ENCODE assay signal across 8 mouse cellular contexts in the genomic region with DNA sequence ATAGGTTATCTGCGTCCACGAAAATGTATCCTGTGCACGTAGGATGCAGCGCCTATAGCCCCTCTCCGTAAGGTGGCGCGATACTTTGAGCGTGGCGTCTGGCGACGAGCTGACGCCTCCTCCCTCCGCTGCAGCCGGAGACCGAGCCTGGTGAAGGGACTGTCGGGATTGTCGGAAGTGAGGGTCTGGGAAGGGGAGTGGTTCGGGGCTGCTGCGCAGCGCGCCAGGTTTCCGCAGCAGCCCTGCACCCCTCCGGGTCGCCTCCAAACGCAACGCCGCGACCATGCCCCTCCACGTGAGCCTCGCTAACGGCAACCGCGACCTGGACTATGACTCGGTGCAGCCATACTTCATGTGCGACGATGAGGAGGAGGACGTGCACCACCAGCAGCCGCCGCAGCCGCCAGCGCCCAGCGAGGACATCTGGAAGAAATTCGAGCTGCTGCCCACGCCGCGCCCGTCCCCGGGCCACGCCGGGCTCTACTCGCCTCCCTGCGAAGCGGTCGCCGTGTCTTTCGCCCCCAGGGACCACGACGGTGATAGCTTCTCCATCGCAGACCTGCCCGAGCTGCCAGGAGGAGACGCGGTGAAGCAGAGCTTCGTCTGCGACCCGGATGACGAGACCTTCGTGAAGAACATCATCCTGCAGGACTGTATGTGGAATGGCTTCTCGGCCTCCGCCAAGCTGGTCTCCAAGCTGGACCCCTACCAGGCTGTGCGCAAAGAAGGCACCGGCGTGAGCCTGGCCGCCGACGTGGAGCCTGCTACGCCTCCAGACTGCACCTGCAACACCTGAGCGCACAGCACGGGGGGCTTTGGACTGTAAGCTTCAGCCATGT. TPM values are rescaled to one million over a fixed set of nuclear protein-coding genes. Genes with fewer than 3 reads are reported as not detected.
A peak's percentile ranks its signal among the peaks of the same experiment; 100 is the strongest.
DNase-seq lines count a peak whose midpoint lies in the region; ATAC-seq and TF ChIP-seq lines count a peak whose summit lies in the region.

A gene (plus strand): TSS at position 97 of the 839 bp plus-strand sequence.

- H3K9ac ChIP-seq in hindbrain, embryonic 11.5 days (ENCODE audit: low read depth, low read length) = peak within 1 kb of the TSS; percentile 79
- H3K9ac ChIP-seq in lung, embryonic 14.5 days = peak within 1 kb of the TSS; percentile 73

- peaks cover 4% of the 10 kb centered on the region for H3K27me3 ChIP-seq in Patski
- H3K27me3 ChIP-seq in hindbrain, embryonic 11.5 days (ENCODE audit: control insufficient read depth, insufficient read depth, low read length) = no peaks in the 10 kb centered on the region
- no peaks in the 10 kb centered on the region for H3K27me3 ChIP-seq in lung, embryonic 14.5 days (ENCODE audit: insufficient read depth, low read length)
- H3K27me3 ChIP-seq in thymus, adult 2 months (ENCODE audit: control insufficient read depth, insufficient read depth, low read length) = no peaks in the 10 kb centered on the region; the same call in 1 of the 2 replicates

- in situ Hi-C loops in Patski (cut with MboI; ENCODE audit: low pct_unique_long_range_greater_than_20kb) = no loop called here

- WGBS in hindbrain, embryonic 11.5 days = under 1% methylated on average over 78 of the region's 78 CpGs
- WGBS in lung, embryonic 14.5 days = under 1% methylated on average over 71 of the region's 78 CpGs
- under 1% methylated on average over 78 of the region's 78 CpGs for WGBS in thymus, adult 2 months

- 0 out of 2 replicates have a peak, but pooled peaks have one; percentile 44 for TF ChIP-seq POLR2A in thymus, adult 2 months (IDR thresholded peaks at IDR 0.05; ENCODE audit: control insufficient read depth, extremely low read depth, insufficient read depth, low read length, poor library complexity)

- DNase-seq in Patski (ENCODE audit: low read depth, low spot score) = no peak
- peak; percentile 89 for DNase-seq in cerebellum, adult 9-11 months
- DNase-seq in frontal cortex, postnatal 14 days (ENCODE audit: low spot score in 2 of 2) = peak; percentile 80 to 83
- peak; percentile 88 for DNase-seq in hindbrain, embryonic 11.5 days (ENCODE audit: low spot score)
- DNase-seq in layer of hippocampus, adult 9-10 months (ENCODE audit: low spot score) = peak; percentile 65
- peak; percentile 93 for DNase-seq in lung, embryonic 14.5 days
- peak; percentile 81 for DNase-seq in ovary, adult 18-20 months (ENCODE audit: low spot score)
- peak; percentile 83 for DNase-seq in thymus, adult 2 months

- POLR2A ChIA-PET in Patski (lab: Charles Lee) = interaction anchor here (0.9 kb wide), 1 partner anchor 69 kb away, joined by 3 read pairs; no protein-coding TSS in a partner anchor

- CTCF ChIA-PET in Patski (lab: Charles Lee) = interaction anchor here (2.9 kb wide), 1 partner anchor 12 kb away, joined by 14 read pairs; no protein-coding TSS in a partner anchor

- peak; percentile 70 for ATAC-seq in Patski
- peak; percentile 92 for ATAC-seq in hindbrain, embryonic 11.5 days (ENCODE audit: low FRiP score)
- peak; percentile 94 for ATAC-seq in lung, embryonic 14.5 days (ENCODE audit: insufficient read depth)

- no peaks in the 10 kb centered on the region for H3K4me1 ChIP-seq in hindbrain, embryonic 11.5 days (replicated peaks; ENCODE audit: control insufficient read depth, insufficient read depth, low read length)
- no peaks in the 10 kb centered on the region for H3K4me1 ChIP-seq in lung, embryonic 14.5 days (ENCODE audit: insufficient read depth)
- peaks cover 3% of the 10 kb centered on the region for H3K4me1 ChIP-seq in thymus, adult 2 months (replicated peaks; ENCODE audit: control insufficient read depth, insufficient read depth, low read length)

- TF ChIP-seq CTCF in Patski (IDR thresholded peaks at IDR 0.05) = peak; percentile 76
- peak; percentile 79 for TF ChIP-seq CTCF in lung, embryonic 14.5 days (IDR thresholded peaks at IDR 0.05; ENCODE audit: low read depth)
- peak; percentile 55; the same call in 1 of the 2 replicates for TF ChIP-seq CTCF in thymus, adult 2 months (IDR thresholded peaks at IDR 0.05; ENCODE audit: borderline replicate concordance, control insufficient read depth, extremely low read depth, insufficient read depth, low read length, poor library complexity)

- no peaks in the 10 kb centered on the region for H3K36me3 ChIP-seq in hindbrain, embryonic 11.5 days (ENCODE audit: control insufficient read depth, insufficient read depth, low read length)
- no peaks in the 10 kb centered on the region for H3K36me3 ChIP-seq in lung, embryonic 14.5 days (ENCODE audit: insufficient read depth)
- no peaks in the 10 kb centered on the region for H3K36me3 ChIP-seq in thymus, adult 2 months (ENCODE audit: control insufficient read depth, insufficient read depth, low read length)

- H3K27ac ChIP-seq in hindbrain, embryonic 11.5 days (ENCODE audit: low read depth, low read length) = peak within 1 kb of the TSS; percentile 65
- peak within 1 kb of the TSS; percentile 76; the same call in 1 of the 2 replicates for H3K27ac ChIP-seq in lung, embryonic 14.5 days (ENCODE audit: low read depth)
- no peak within 1 kb of the TSS for H3K27ac ChIP-seq in thymus, adult 2 months (ENCODE audit: control insufficient read depth, insufficient read depth, low read length)

- H3K9me3 ChIP-seq in hindbrain, embryonic 11.5 days (ENCODE audit: control insufficient read depth, low read length) = no peaks in the 10 kb centered on the region
- H3K9me3 ChIP-seq in lung, embryonic 14.5 days (ENCODE audit: low read depth, low read length) = no peaks in the 10 kb centered on the region

- peak within 1 kb of the TSS; percentile 82 for H3K4me3 ChIP-seq in hindbrain, embryonic 11.5 days (ENCODE audit: low read depth, low read length)
- H3K4me3 ChIP-seq in lung, embryonic 14.5 days (ENCODE audit: low read depth, low read length) = peak within 1 kb of the TSS; percentile 74
- H3K4me3 ChIP-seq in thymus, adult 2 months (ENCODE audit: control insufficient read depth, insufficient read depth, low read length) = peak within 1 kb of the TSS; percentile 60

- peak within 1 kb of the TSS; percentile 88 for H3K4me2 ChIP-seq in hindbrain, embryonic 11.5 days (replicated peaks; ENCODE audit: low read depth, low read length)
- H3K4me2 ChIP-seq in lung, embryonic 14.5 days = peak within 1 kb of the TSS; percentile 90

RNA-seq across cellular contexts. Expression of the gene that starts here (rescaled TPM):
- 17.0 TPM for polyA plus RNA-seq in Patski (2021)
- polyA plus RNA-seq in hindbrain, embryonic 11.5 days (2014; fragmentation: Nextera tagmentation; extraction: Ambion mirVana) = 65.1 and 71.6 TPM in 2 replicates
- polyA plus RNA-seq in lung, embryonic 14.5 days (2014; fragmentation: Nextera tagmentation; extraction: Ambion mirVana) = 65.3 and 71.9 TPM in 2 replicates
- 36.4 and 43.2 TPM in 2 replicates for polyA plus RNA-seq in thymus, adult 2 months (2012; rRNA removed)
